Comparison of ENCODE assay signal across 8 mouse cellular contexts in the genomic region with DNA sequence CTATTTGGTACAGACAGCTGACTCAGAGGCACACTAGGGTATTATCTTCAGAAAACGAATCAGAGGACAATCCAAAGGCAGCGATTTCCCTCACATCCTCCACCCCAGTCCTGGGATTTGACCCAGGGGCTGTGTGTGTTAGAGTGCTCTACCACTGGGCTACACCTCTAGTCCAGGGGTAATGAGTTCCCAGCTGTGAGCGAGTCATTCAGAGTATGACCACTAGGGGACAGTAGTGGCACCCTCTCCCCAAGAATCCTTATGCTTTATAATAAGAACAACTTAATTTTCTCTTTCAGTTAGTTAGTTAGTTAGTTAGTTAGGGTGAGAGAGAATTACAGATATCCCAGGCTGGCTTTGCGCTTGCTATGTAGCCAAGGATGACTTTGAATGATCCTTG. TPM values are rescaled to one million over a fixed set of nuclear protein-coding genes. Genes with fewer than 3 reads are reported as not detected.
A peak's percentile ranks its signal among the peaks of the same experiment; 100 is the strongest.
DNase-seq lines count a peak whose midpoint lies in the region; ATAC-seq and TF ChIP-seq lines count a peak whose summit lies in the region.

No protein-coding gene starts in this region.

- peak; percentile 14 for DNase-seq in forebrain, embryonic 14.5 days (ENCODE audit: low spot score)
- peak; percentile 81 for DNase-seq in 3T3-L1 (ENCODE audit: low read depth, low spot score)
- DNase-seq in Patski (ENCODE audit: low read depth, low spot score), result no peak
- DNase-seq in heart, postnatal 36 days, result peak; percentile 53 to 65
- peak; percentile 71 for DNase-seq in lung, postnatal 36 days
- no peak for DNase-seq in frontal cortex, postnatal 36 days (ENCODE audit: low spot score in 2 of 2)

- ATAC-seq in forebrain, embryonic 14.5 days, result no peak
- ATAC-seq in forebrain, embryonic 15.5 days (replicated peaks), result no peak
- peak; percentile 61 for ATAC-seq in Patski
- no peak for ATAC-seq in neural tube, embryonic 15.5 days (ENCODE audit: low FRiP score)

- no peak overlapping the region for H3K4me2 ChIP-seq in forebrain, embryonic 14.5 days (ENCODE audit: low read length)
- no peak overlapping the region for H3K4me2 ChIP-seq in forebrain, embryonic 15.5 days (replicated peaks)
- no peak overlapping the region for H3K4me2 ChIP-seq in neural tube, embryonic 15.5 days

- TF ChIP-seq CTCF in Patski (IDR thresholded peaks at IDR 0.05), result peak; percentile 91

- WGBS in forebrain, embryonic 14.5 days, result 69% methylated on average over 4 of the region's 4 CpGs
- WGBS in forebrain, embryonic 15.5 days, result 72% methylated on average over 4 of the region's 4 CpGs
- 74% methylated on average over 4 of the region's 4 CpGs for WGBS in neural tube, embryonic 15.5 days

- no peak overlapping the region for H3K4me3 ChIP-seq in forebrain, embryonic 14.5 days (ENCODE audit: low read depth, low read length)
- no peak overlapping the region for H3K4me3 ChIP-seq in forebrain, embryonic 15.5 days
- H3K4me3 ChIP-seq in neural tube, embryonic 15.5 days (replicated peaks), result no peak overlapping the region

- intact Hi-C loops in heart, postnatal 36 days (cut with DNase I), result no loop called here

- H3K36me3 ChIP-seq in forebrain, embryonic 14.5 days (ENCODE audit: control insufficient read depth, insufficient read depth, low read length), result peaks cover 72% of the 10 kb centered on the region
- H3K36me3 ChIP-seq in forebrain, embryonic 15.5 days, result peaks cover 62% of the 10 kb centered on the region
- H3K36me3 ChIP-seq in neural tube, embryonic 15.5 days, result peaks cover 83% of the 10 kb centered on the region

- H3K9ac ChIP-seq in forebrain, embryonic 14.5 days (ENCODE audit: low read length), result no peak overlapping the region
- H3K9ac ChIP-seq in forebrain, embryonic 15.5 days (replicated peaks), result no peak overlapping the region
- no peak overlapping the region for H3K9ac ChIP-seq in neural tube, embryonic 15.5 days (replicated peaks)

- in situ Hi-C loops in Patski (cut with MboI; ENCODE audit: low pct_unique_long_range_greater_than_20kb), result no loop called here

- H3K27ac ChIP-seq in forebrain, embryonic 14.5 days (ENCODE audit: low read depth, low read length), result no peak overlapping the region
- H3K27ac ChIP-seq in forebrain, embryonic 15.5 days (replicated peaks), result no peak overlapping the region
- H3K27ac ChIP-seq in neural tube, embryonic 15.5 days (replicated peaks), result no peak overlapping the region

- H3K9me3 ChIP-seq in forebrain, embryonic 14.5 days (replicated peaks; ENCODE audit: control insufficient read depth, low read length), result no peaks in the 10 kb centered on the region
- no peaks in the 10 kb centered on the region for H3K9me3 ChIP-seq in forebrain, embryonic 15.5 days
- no peaks in the 10 kb centered on the region for H3K9me3 ChIP-seq in neural tube, embryonic 15.5 days (replicated peaks)

- H3K27me3 ChIP-seq in forebrain, embryonic 14.5 days (replicated peaks; ENCODE audit: control insufficient read depth, insufficient read depth, low read length), result no peaks in the 10 kb centered on the region
- H3K27me3 ChIP-seq in forebrain, embryonic 15.5 days, result no peaks in the 10 kb centered on the region
- no peaks in the 10 kb centered on the region for H3K27me3 ChIP-seq in Patski
- no peaks in the 10 kb centered on the region for H3K27me3 ChIP-seq in neural tube, embryonic 15.5 days (replicated peaks)

- H3K4me1 ChIP-seq in forebrain, embryonic 14.5 days (ENCODE audit: control insufficient read depth, insufficient read depth, low read length), result no peaks in the 10 kb centered on the region
- H3K4me1 ChIP-seq in forebrain, embryonic 15.5 days, result no peaks in the 10 kb centered on the region
- H3K4me1 ChIP-seq in neural tube, embryonic 15.5 days, result no peaks in the 10 kb centered on the region

- CTCF ChIA-PET in Patski (lab: Charles Lee), result interaction anchor here (1.0 to 3.4 kb wide), 9 partner anchors 8 to 91 kb away, joined by 3 to 20 read pairs (median 5); no protein-coding TSS in a partner anchor

- POLR2A ChIA-PET in Patski (lab: Charles Lee), result no interaction called here

RNA-seq across cellular contexts. Expression of a gene that starts 14.7 kb away (rescaled TPM):
- 4.9 and 6.4 TPM in 2 replicates for polyA plus RNA-seq in forebrain, embryonic 14.5 days (2014; fragmentation: Nextera tagmentation; extraction: Ambion mirVana)
- 6.4 and 6.8 TPM in 2 replicates for polyA plus RNA-seq in forebrain, embryonic 15.5 days (2015; fragmentation: Nextera tagmentation; extraction: Ambion mirVana)
- polyA plus RNA-seq in Patski (2021), result 19.6 TPM
- total RNA-seq in heart, postnatal 36 days (2021), result 10 to 100 TPM; 33.4 to 34.7 TPM
- polyA plus RNA-seq in neural tube, embryonic 15.5 days (2015; fragmentation: Nextera tagmentation; extraction: Ambion mirVana), result 7.1 and 7.4 TPM in 2 replicates

RNA-seq across cellular contexts. Expression of a gene that starts 21.6 kb away (rescaled TPM):
- polyA plus RNA-seq in forebrain, embryonic 14.5 days (2014; fragmentation: Nextera tagmentation; extraction: Ambion mirVana), result 1.1 and 1.2 TPM in 2 replicates
- 0.89 and 1.3 TPM in 2 replicates for polyA plus RNA-seq in forebrain, embryonic 15.5 days (2015; fragmentation: Nextera tagmentation; extraction: Ambion mirVana)
- not detected for polyA plus RNA-seq in Patski (2021)
- total RNA-seq in heart, postnatal 36 days (2021), result 1 to 10 TPM; 3.0 to 5.0 TPM
- polyA plus RNA-seq in neural tube, embryonic 15.5 days (2015; fragmentation: Nextera tagmentation; extraction: Ambion mirVana), result 2.1 and 2.2 TPM in 2 replicates

RNA-seq across cellular contexts. Expression of a gene that starts 32.9 kb away (rescaled TPM):
- polyA plus RNA-seq in forebrain, embryonic 14.5 days (2014; fragmentation: Nextera tagmentation; extraction: Ambion mirVana), result 15.6 and 18.1 TPM in 2 replicates
- polyA plus RNA-seq in forebrain, embryonic 15.5 days (2015; fragmentation: Nextera tagmentation; extraction: Ambion mirVana), result 19.9 and 20.5 TPM in 2 replicates
- polyA plus RNA-seq in Patski (2021), result 0.19 TPM
- total RNA-seq in heart, postnatal 36 days (2021), result 1 to 10 TPM; 1.6 to 2.0 TPM
- polyA plus RNA-seq in neural tube, embryonic 15.5 days (2015; fragmentation: Nextera tagmentation; extraction: Ambion mirVana), result 47.9 and 50.6 TPM in 2 replicates

RNA-seq across cellular contexts. Expression of a gene that starts 39.9 kb away (rescaled TPM):
- polyA plus RNA-seq in forebrain, embryonic 14.5 days (2014; fragmentation: Nextera tagmentation; extraction: Ambion mirVana), result 106 and 123 TPM in 2 replicates
- polyA plus RNA-seq in forebrain, embryonic 15.5 days (2015; fragmentation: Nextera tagmentation; extraction: Ambion mirVana), result 112 and 122 TPM in 2 replicates
- polyA plus RNA-seq in Patski (2021), result 36.1 TPM
- 10 to 100 TPM; 19.9 to 20.4 TPM for total RNA-seq in heart, postnatal 36 days (2021)
- 148 and 168 TPM in 2 replicates for polyA plus RNA-seq in neural tube, embryonic 15.5 days (2015; fragmentation: Nextera tagmentation; extraction: Ambion mirVana)

Comparison
In these comparisons a context has a peak if more than half of its experiments do, and no peak if none do; other contexts are left out.
1. DNase-seq: peak in forebrain, embryonic 14.5 days (single experiment), 3T3-L1 (single experiment), heart, postnatal 36 days (2 of 2) and lung, postnatal 36 days (single experiment); none in Patski (single experiment) and frontal cortex, postnatal 36 days (0 of 2).
2. RNA of a gene that starts 32.9 kb away (polyA plus RNA-seq): 47.9 to 50.6 TPM in neural tube, embryonic 15.5 days, 19.9 to 20.5 TPM in forebrain, embryonic 15.5 days and 15.6 to 18.1 TPM in forebrain, embryonic 14.5 days; 0.19 TPM in Patski (single experiment); every median in the first group is over 10 times any median in the second.